Mouse (Mus musculus) C2C12 (cell line): ENCODE data around the gene Aasdh.

Experiments
- CEBPB ChIP-seq: IDR thresholded peaks from one replicate; pipeline ENCODE4 v1.6.1; 2011; ENCODE audit warnings: low read depth, mild to moderate bottlenecking, control low read depth, moderate library complexity
- CTCF ChIP-seq: IDR thresholded peaks from one replicate; pipeline ENCODE4 v1.5.1; 2011; ENCODE audit not compliant: control insufficient read depth, insufficient read depth, insufficient read length
- MAX ChIP-seq: IDR thresholded peaks from one replicate; pipeline ENCODE4 v1.6.1; 2011; ENCODE audit warnings: mild to moderate bottlenecking, control low read depth

GRCm38 (mm10) chr5:76950343-76951105 lies 45.2 kb upstream of the Aasdh start:
- TF ChIP-seq MAX (no peak), CTCF (no peak), CEBPB (no peak)
